In the genomic region with DNA sequence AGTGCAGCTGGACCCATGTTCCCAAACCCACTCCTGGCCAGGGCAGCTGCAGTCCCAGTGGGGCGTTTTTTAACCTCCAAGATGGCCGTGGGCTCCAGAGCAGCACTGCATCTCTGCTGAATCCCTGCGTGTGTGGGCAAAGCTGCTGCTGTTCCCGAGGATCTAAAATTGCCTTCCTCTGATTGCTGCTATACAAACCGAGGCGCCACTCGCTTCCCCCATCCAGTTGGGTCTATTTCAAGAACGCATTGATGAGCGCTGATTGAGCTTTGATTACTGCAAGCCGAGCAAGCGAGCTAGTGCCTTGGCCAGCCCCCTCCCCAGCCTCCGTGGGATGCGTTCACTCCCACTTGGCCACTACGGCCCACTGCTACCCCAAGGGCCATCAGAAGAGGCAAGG, we compare ENCODE assay signal across 16 mouse cellular contexts. TPM values are rescaled to one million over a fixed set of nuclear protein-coding genes. Genes with fewer than 3 reads are reported as not detected.
A peak's percentile ranks its signal among the peaks of the same experiment; 100 is the strongest.
DNase-seq lines count a peak whose midpoint lies in the region; ATAC-seq and TF ChIP-seq lines count a peak whose summit lies in the region.
"Had no signal": no experiment of that assay in that cellular context is flagged by ENCODE, and none has a peak within 500 bp of the region (broad histone marks: within the 10 kb centered on the region; RNA-seq: fewer than 3 reads in every experiment).

No protein-coding gene starts in this region.

- H3K27ac ChIP-seq in hindbrain, postnatal 0 days = peak overlapping the region; percentile 15; the same call in 1 of the 2 replicates
- no peak overlapping the region for H3K27ac ChIP-seq in hindbrain, embryonic 14.5 days
- no peak overlapping the region for H3K27ac ChIP-seq in heart, embryonic 11.5 days (ENCODE audit: low read depth, low read length)
- H3K27ac ChIP-seq: heart, embryonic 13.5 days; liver, embryonic 15.5 days had no signal

- peaks cover 23% of the 10 kb centered on the region for H3K4me1 ChIP-seq in hindbrain, postnatal 0 days (ENCODE audit: insufficient read depth, low read length)
- H3K4me1 ChIP-seq in hindbrain, embryonic 14.5 days (replicated peaks; ENCODE audit: control insufficient read depth, insufficient read depth, low read length) = peaks cover 28% of the 10 kb centered on the region
- no peaks in the 10 kb centered on the region for H3K4me1 ChIP-seq in heart, embryonic 11.5 days (ENCODE audit: control insufficient read depth, insufficient read depth, low read length)
- H3K4me1 ChIP-seq: heart, embryonic 13.5 days; liver, embryonic 15.5 days had no signal

- TF ChIP-seq CTCF in hindbrain, postnatal 0 days (IDR thresholded peaks at IDR 0.05; ENCODE audit: low read depth) = no peak

- WGBS in hindbrain, postnatal 0 days = 69% methylated on average over 14 of the region's 14 CpGs
- WGBS in hindbrain, embryonic 14.5 days = 71% methylated on average over 14 of the region's 14 CpGs
- WGBS in heart, embryonic 11.5 days (ENCODE audit: insufficient replicate concordance) = 72% methylated on average over 14 of the region's 14 CpGs

- no peak overlapping the region for H3K4me3 ChIP-seq in hindbrain, postnatal 0 days (ENCODE audit: low read length)
- no peak overlapping the region for H3K4me3 ChIP-seq in hindbrain, embryonic 14.5 days (replicated peaks; ENCODE audit: low read length)
- H3K4me3 ChIP-seq in heart, embryonic 11.5 days (ENCODE audit: low read depth, low read length) = no peak overlapping the region
- H3K4me3 ChIP-seq: heart, embryonic 13.5 days; liver, embryonic 15.5 days had no signal

- no peaks in the 10 kb centered on the region for H3K36me3 ChIP-seq in hindbrain, postnatal 0 days (ENCODE audit: insufficient read depth, low read length)
- no peaks in the 10 kb centered on the region for H3K36me3 ChIP-seq in hindbrain, embryonic 14.5 days (replicated peaks; ENCODE audit: control insufficient read depth, insufficient read depth)
- no peaks in the 10 kb centered on the region for H3K36me3 ChIP-seq in heart, embryonic 11.5 days (ENCODE audit: control insufficient read depth, insufficient read depth, low read length)
- H3K36me3 ChIP-seq: heart, embryonic 13.5 days; liver, embryonic 15.5 days had no signal

- intact Hi-C loops in left cerebral cortex, postnatal 25 days (cut with DNase I) = no loop called here

- ATAC-seq in hindbrain, postnatal 0 days = no peak
- ATAC-seq in hindbrain, embryonic 14.5 days (ENCODE audit: low FRiP score) = no peak
- no peak for ATAC-seq in heart, embryonic 11.5 days (replicated peaks; ENCODE audit: insufficient number of reproducible peaks, low FRiP score, low TSS enrichment)
- no peak for ATAC-seq in CD4-positive, CD25-positive, alpha-beta regulatory T cell, adult 4 months
- ATAC-seq: midbrain, embryonic 16.5 days had no signal

- H3K4me2 ChIP-seq in hindbrain, postnatal 0 days (ENCODE audit: low read depth, low read length) = no peak overlapping the region
- no peak overlapping the region for H3K4me2 ChIP-seq in hindbrain, embryonic 14.5 days (replicated peaks)
- H3K4me2 ChIP-seq in heart, embryonic 11.5 days = no peak overlapping the region
- H3K4me2 ChIP-seq: heart, embryonic 13.5 days; liver, embryonic 15.5 days had no signal

- no peaks in the 10 kb centered on the region for H3K9me3 ChIP-seq in hindbrain, postnatal 0 days (ENCODE audit: low read length)
- no peaks in the 10 kb centered on the region for H3K9me3 ChIP-seq in hindbrain, embryonic 14.5 days (ENCODE audit: control insufficient read depth, low read length)
- H3K9me3 ChIP-seq in heart, embryonic 11.5 days (replicated peaks; ENCODE audit: control insufficient read depth, low read length) = no peaks in the 10 kb centered on the region
- H3K9me3 ChIP-seq: heart, embryonic 13.5 days; liver, embryonic 15.5 days had no signal

- H3K9ac ChIP-seq in hindbrain, postnatal 0 days (replicated peaks; ENCODE audit: low read length) = no peak overlapping the region
- no peak overlapping the region for H3K9ac ChIP-seq in hindbrain, embryonic 14.5 days
- H3K9ac ChIP-seq in heart, embryonic 11.5 days (ENCODE audit: low read depth, low read length) = no peak overlapping the region
- H3K9ac ChIP-seq: heart, embryonic 13.5 days; liver, embryonic 15.5 days had no signal

- no peak for DNase-seq in hindbrain, postnatal 0 days (ENCODE audit: low spot score)
- no peak for DNase-seq in hindbrain, embryonic 14.5 days (ENCODE audit: low spot score)
- DNase-seq in layer of hippocampus, adult 8-10 months (ENCODE audit: low spot score in 2 of 2) = peak; percentile 26 to 45
- peak; percentile 50 to 81 for DNase-seq in left cerebral cortex, postnatal 25 days (ENCODE audit: low spot score in 2 of 2)
- no peak for DNase-seq in cerebellum, adult 9-10 months
- no peak for DNase-seq in retina, postnatal 1 day
- DNase-seq: cerebellum, adult 18-20 months; gastrocnemius, postnatal 25 days; kidney, adult 9 months; lung, postnatal 4 days; spleen, adult 18-20 months had no signal

- H3K27me3 ChIP-seq in hindbrain, postnatal 0 days (ENCODE audit: insufficient read depth, low read length) = no peaks in the 10 kb centered on the region
- H3K27me3 ChIP-seq in hindbrain, embryonic 14.5 days (ENCODE audit: control insufficient read depth, insufficient read depth, low read length) = no peaks in the 10 kb centered on the region
- H3K27me3 ChIP-seq in heart, embryonic 11.5 days (ENCODE audit: control insufficient read depth, insufficient read depth, low read length) = peaks cover 8% of the 10 kb centered on the region; the same call in 1 of the 2 replicates
- H3K27me3 ChIP-seq: liver, embryonic 15.5 days had no signal

RNA-seq across cellular contexts. Expression of a gene that starts 27.5 kb away (rescaled TPM):
- total RNA-seq in hindbrain, postnatal 0 days (2014; rRNA removed) = 433 and 470 TPM in 2 replicates
- 176 and 177 TPM in 2 replicates for polyA plus RNA-seq in hindbrain, postnatal 0 days (2015; fragmentation: Nextera tagmentation; extraction: Ambion mirVana)
- polyA plus RNA-seq in hindbrain, embryonic 14.5 days (2014; fragmentation: Nextera tagmentation; extraction: Ambion mirVana) = 135 and 154 TPM in 2 replicates
- 100 to 1,000 TPM; 261 to 298 (median 279) TPM for total RNA-seq in layer of hippocampus, adult 8-10 months (2022)
- total RNA-seq in left cerebral cortex, postnatal 25 days (2021) = 100 to 1,000 TPM; 303 to 326 TPM
- 0.23 and 0.26 TPM in 2 replicates for polyA plus RNA-seq in heart, embryonic 11.5 days (2014; fragmentation: Nextera tagmentation; extraction: Ambion mirVana)
- polyA plus RNA-seq in CD4-positive, CD25-positive, alpha-beta regulatory T cell, adult 4 months (2017; shearing (Covaris generic)) = under 1 TPM in 1 of 2 experiments, not detected in 1; 0.12 TPM

Comparison
In these comparisons a context has a peak if more than half of its experiments do, and no peak if none do; other contexts are left out.
1. DNase-seq: peak in layer of hippocampus, adult 8-10 months (2 of 2) and left cerebral cortex, postnatal 25 days (2 of 2); none in hindbrain, postnatal 0 days (single experiment), hindbrain, embryonic 14.5 days (single experiment), cerebellum, adult 9-10 months (single experiment) and retina, postnatal 1 day (single experiment).
2. RNA of a gene that starts 27.5 kb away (polyA plus RNA-seq): 176 to 177 TPM in hindbrain, postnatal 0 days and 135 to 154 TPM in hindbrain, embryonic 14.5 days; 0.23 to 0.26 TPM in heart, embryonic 11.5 days and 0.12 TPM in CD4-positive, CD25-positive, alpha-beta regulatory T cell, adult 4 months; every median in the first group is over 100 times any median in the second.